Mouse (Mus musculus) liver, postnatal 0 days (tissue): Measurements from ENCODE around the gene Ccdc14. TPM values are rescaled to one million over a fixed set of nuclear protein-coding genes. Genes with fewer than 3 reads are reported as not detected.

Source experiments
- ATAC-seq: fragments of 200-750 bp; cut with Nextera tagmentation; 2 replicates; pipeline ENCODE4 v1.8.0; 2017; ENCODE audit warnings: mild to moderate bottlenecking, moderate library complexity
- DNase-seq: peaks from one replicate; pipeline ENCODE4 v3.0.0-alpha.2; 2016
- H3K27ac ChIP-seq: fragments of 300-500 bp; sonication (generic); 2 replicates; pipeline ENCODE4 v1.5.1; 2014; ENCODE audit warnings: antibody characterized with exemption, moderate library complexity, mild to moderate bottlenecking, low read depth
- H3K27me3 ChIP-seq: fragments of 300-500 bp; sonication (generic); 2 replicates; pipeline ENCODE4 v1.6.1; 2014; ENCODE audit warnings: low read length, control low read depth, mixed read lengths; ENCODE audit not compliant: insufficient read depth
- H3K36me3 ChIP-seq: fragments of 300-500 bp; sonication (generic); replicated peaks from 2 replicates; pipeline ENCODE4 v1.6.1; 2014; ENCODE audit warnings: mild to moderate bottlenecking, control low read depth, low read length, moderate library complexity, mixed read lengths; ENCODE audit not compliant: insufficient read depth
- H3K4me1 ChIP-seq: fragments of 300-500 bp; sonication (generic); 2 replicates; pipeline ENCODE4 v1.6.1; 2014; ENCODE audit warnings: antibody characterized with exemption, mild to moderate bottlenecking, control low read depth; ENCODE audit not compliant: insufficient read depth
- H3K4me2 ChIP-seq: fragments of 300-500 bp; sonication (generic); 2 replicates; pipeline ENCODE4 v1.6.1; 2014; ENCODE audit warnings: low read depth, mild to moderate bottlenecking, low read length, moderate library complexity, mixed read lengths
- H3K4me3 ChIP-seq: fragments of 300-500 bp; sonication (generic); 2 replicates; pipeline ENCODE4 v1.5.1; 2014; ENCODE audit warnings: low read depth, low read length
- H3K9ac ChIP-seq: fragments of 300-500 bp; sonication (generic); replicated peaks from 2 replicates; pipeline ENCODE4 v1.6.1; 2014; ENCODE audit warnings: mild to moderate bottlenecking, moderate library complexity
- H3K9me3 ChIP-seq: fragments of 300-500 bp; sonication (generic); 2 replicates; pipeline ENCODE4 v1.6.1; 2016; ENCODE audit warnings: mild to moderate bottlenecking, control low read depth, low read length, mixed read lengths
- CTCF ChIP-seq: sonication (generic); IDR thresholded peaks from 2 replicates; pipeline ENCODE4 v1.5.1; 2016; ENCODE audit warnings: antibody characterized with exemption, low read depth
- EP300 ChIP-seq: IDR thresholded peaks from 2 replicates; pipeline ENCODE4 v1.6.1; 2016; ENCODE audit warnings: antibody characterized with exemption, low read depth, mild to moderate bottlenecking
- WGBS: fragments of 180-500 bp; shearing (Covaris S2); extraction: QIAGEN DNeasy Blood & Tissue Kit; methylation state at CpG from one replicate; pipeline ENCODE4 v1.1.7; 2014; ENCODE audit not compliant: insufficient replicate concordance; 5-methylcytosine and 5-hydroxymethylcytosine counted together
- polyA plus RNA-seq: library from polyadenylated mRNA; unstranded; fragments of >200 nt; fragmentation: Nextera tagmentation; extraction: Ambion mirVana; gene quantifications from 2 replicates; pipeline ENCODE4 v1.2.1, GENCODE M21; 2015

Gene Ccdc14
- polyA plus RNA-seq, 1 experiment from 2014 or later: 1.3 TPM

DNA sequence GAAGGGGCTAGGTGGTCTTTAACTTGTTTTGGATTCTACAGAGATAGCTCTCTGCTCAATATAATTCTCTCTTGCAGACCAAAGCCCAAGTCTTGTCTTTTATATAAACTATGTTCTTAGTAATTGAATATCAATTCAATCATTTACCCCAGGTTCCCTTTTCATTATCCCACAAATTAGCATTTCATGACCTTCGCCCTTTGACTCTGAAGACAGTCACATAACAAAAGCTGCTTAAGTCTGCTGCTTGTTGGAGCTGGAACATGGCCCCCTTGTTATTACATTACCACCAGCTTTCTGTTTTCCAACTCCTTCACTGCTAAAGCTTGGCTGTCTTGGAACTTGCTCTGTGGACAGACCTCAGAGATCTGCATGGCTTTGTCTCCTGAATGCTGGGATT is 39.0 kb downstream of the Ccdc14 start:
- no peaks in the 10 kb centered on the region for H3K4me1 ChIP-seq
- no peak overlapping the region for H3K4me3 ChIP-seq
- H3K9me3 ChIP-seq: no peaks in the 10 kb centered on the region
- H3K36me3 ChIP-seq: no peaks in the 10 kb centered on the region
- DNase-seq (no peak), ATAC-seq (no peak)
- H3K27me3 ChIP-seq: no peaks in the 10 kb centered on the region
- TF ChIP-seq EP300: no peak
- TF ChIP-seq CTCF: no peak
- 62% methylated on average over 1 of the region's 1 CpGs for WGBS
- H3K27ac ChIP-seq: no peak overlapping the region
- no peak overlapping the region for H3K9ac ChIP-seq
- no peak overlapping the region for H3K4me2 ChIP-seq

DNA sequence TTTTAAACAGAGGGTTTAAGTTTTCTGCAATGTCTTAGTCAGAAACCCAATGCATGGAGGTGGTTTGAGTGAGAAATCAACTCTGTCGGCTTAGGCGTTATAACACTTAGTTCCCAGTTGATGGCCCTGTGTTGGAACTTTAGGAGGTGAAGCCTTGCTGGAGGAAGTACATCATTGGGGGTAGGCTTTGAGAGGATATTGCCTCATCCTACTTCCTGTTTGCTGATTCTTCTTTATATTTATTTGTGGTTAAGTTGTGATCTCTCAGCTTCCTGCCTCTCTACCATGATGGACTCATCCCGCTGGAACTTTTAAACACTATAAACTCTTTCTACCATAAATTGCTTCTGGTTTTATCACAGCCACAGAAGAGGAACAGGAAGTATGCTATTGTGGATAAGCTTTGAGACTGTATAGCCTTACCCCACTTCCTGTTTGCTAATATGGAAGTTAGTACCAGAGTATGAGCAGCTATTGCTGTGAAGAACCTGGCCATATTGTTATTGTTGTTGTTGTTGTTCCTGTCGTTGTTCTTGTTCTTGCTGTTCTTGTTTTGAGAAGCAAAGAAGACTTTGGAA is 48.3 kb downstream of the Ccdc14 start:
- no peak overlapping the region for H3K9ac ChIP-seq
- WGBS: 59% methylated on average over 4 of the region's 4 CpGs
- H3K27me3 ChIP-seq: peaks cover 3% of the 10 kb centered on the region; the same call in 1 of the 2 replicates
- H3K9me3 ChIP-seq: no peaks in the 10 kb centered on the region
- TF ChIP-seq CTCF: no peak
- TF ChIP-seq EP300: no peak
- no peaks in the 10 kb centered on the region for H3K4me1 ChIP-seq
- no peak overlapping the region for H3K4me3 ChIP-seq
- no peak for ATAC-seq
- no peak for DNase-seq
- no peak overlapping the region for H3K27ac ChIP-seq
- H3K36me3 ChIP-seq: no peaks in the 10 kb centered on the region
- no peak overlapping the region for H3K4me2 ChIP-seq

DNA sequence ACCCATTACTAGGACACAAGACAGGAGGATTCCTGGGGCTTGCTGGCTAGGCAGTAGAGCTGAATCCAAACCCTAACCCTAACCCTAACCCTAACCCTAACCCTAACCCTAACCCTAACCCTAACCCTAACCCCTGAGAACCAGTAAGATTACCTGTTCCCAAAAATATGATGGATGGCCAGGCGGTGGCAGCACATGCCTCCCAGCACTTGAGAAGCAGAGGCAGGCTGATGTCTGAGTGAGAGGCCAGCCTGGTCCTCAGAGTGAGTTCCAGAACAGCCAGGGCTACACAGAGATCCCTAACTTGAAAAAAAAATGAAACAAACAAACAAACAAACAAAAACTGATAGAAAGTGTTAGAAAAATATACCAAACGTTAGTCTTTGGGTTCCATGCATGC is 52.5 kb downstream of the Ccdc14 start:
- WGBS: 57% methylated on average over 2 of the region's 2 CpGs

DNA sequence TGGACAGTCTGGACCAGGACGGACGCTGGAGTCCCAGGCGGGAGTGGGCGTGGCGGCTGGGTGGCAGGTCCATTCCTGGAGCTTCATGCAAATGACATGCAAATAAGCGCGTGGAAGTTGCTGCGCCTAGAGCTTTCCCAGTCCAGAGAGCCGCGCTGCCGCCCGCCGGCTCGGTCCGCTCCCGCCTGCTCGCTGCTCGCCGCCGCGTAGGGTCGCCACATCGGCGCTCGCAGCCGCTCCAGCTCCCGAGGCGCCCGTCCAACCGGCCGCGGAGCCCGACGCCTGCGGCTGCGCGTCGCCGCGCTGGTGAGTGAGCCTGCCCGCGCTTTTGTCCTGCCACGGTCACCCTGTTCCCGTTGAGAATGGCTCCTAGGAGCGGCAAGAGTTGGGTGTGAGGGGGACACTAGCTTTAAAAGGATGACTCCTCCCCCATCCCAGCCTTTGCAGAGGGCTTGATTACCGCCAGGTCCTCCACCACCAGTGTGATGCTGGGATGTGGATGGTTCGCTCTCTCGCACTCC is 54.7 kb downstream of the Ccdc14 start, which contains the start of gene Mylk:
Mylk (plus strand) TSS at position 146 of the 521 bp plus-strand sequence.
- Histone ChIP-seq H3K27ac (no peak within 1 kb of the TSS), H3K4me3 (peak within 1 kb of the TSS; percentile 43), H3K9me3 (no peaks in the 10 kb centered on the region), H3K4me1 (peaks cover 7% of the 10 kb centered on the region; the same call in 1 of the 2 replicates), H3K9ac (peak within 1 kb of the TSS; percentile 37; the same call in 1 of the 2 replicates), H3K27me3 (peaks cover 8% of the 10 kb centered on the region), H3K4me2 (peak within 1 kb of the TSS; percentile 73), H3K36me3 (no peaks in the 10 kb centered on the region)
- DNase-seq (peak; percentile 88), ATAC-seq (peak; percentile 95)
- TF ChIP-seq EP300: no peak
- no peak for TF ChIP-seq CTCF
- WGBS: under 1% methylated on average over 47 of the region's 48 CpGs

More for the DNA sequence above, 52.5 kb downstream of the Ccdc14 start:
- ATAC-seq (no peak), DNase-seq (no peak)
- Histone ChIP-seq H3K4me2 (no peak overlapping the region), H3K9ac (no peak overlapping the region), H3K4me1 (peaks cover 3% of the 10 kb centered on the region; the same call in 1 of the 2 replicates), H3K36me3 (no peaks in the 10 kb centered on the region), H3K9me3 (no peaks in the 10 kb centered on the region), H3K4me3 (no peak overlapping the region), H3K27ac (no peak overlapping the region), H3K27me3 (peaks cover 8% of the 10 kb centered on the region)
- no peak for TF ChIP-seq EP300
- TF ChIP-seq CTCF: peak; percentile 37

DNA sequence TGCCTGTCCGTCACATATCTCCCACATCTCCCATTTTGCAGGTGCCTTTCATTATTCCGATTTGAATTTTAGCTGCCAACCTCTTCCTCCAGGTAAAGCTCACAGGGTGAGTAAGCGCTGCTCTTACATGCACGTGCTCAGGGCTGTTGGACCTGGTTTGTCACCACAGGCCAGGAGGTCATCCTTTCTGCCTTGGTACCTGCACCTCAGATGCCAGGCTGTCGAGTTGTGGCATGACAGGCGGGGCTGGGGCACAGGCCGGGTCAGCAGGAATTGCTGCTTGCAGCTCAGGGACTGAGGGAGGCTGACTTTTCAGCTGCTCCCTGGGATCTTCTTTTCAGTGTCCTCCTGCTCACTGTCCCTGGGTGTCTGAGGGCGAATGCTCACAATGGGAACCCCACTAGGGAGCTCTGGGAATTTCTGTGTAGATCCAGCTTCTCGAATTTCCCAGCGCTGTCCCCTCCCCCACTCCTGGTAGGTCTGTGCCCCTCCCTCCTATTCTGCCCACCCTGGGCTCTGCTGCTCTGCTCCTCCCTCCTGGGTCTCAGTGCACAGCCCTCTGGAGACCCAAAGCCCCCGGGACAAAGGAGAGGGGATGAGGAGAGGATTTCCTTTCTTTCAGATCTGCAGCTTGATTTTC is 57.8 kb downstream of the Ccdc14 start:
- TF ChIP-seq CTCF: no peak
- TF ChIP-seq EP300: no peak

DNA sequence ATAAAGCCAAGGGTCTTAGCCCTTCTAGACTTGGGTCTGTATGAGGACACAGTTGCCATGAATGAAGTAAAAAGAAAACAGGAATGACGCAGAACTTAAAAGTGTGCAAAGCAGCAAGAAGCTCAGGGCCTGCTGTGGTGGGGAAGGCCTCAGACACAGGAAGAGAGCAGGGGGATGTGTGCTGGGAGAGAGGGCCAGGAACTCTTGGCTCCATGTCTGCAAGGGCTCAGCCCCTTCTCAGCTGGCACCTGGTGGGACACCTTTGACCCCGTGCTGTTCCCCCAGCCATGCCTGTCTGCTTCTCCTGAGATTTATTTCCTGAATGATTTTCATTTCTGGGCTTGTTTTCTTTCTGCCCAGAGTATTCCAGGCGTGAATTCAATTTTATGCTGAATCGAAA is 59.1 kb downstream of the Ccdc14 start:
- ATAC-seq: no peak
- H3K4me2 ChIP-seq: no peak overlapping the region
- H3K27me3 ChIP-seq: peaks cover 5% of the 10 kb centered on the region; the same call in 1 of the 2 replicates
- TF ChIP-seq CTCF (no peak), EP300 (no peak)
- no peak overlapping the region for H3K9ac ChIP-seq
- no peaks in the 10 kb centered on the region for H3K36me3 ChIP-seq
- WGBS: 77% methylated on average over 4 of the region's 4 CpGs
- H3K9me3 ChIP-seq: no peaks in the 10 kb centered on the region
- no peak overlapping the region for H3K4me3 ChIP-seq
- peaks cover 12% of the 10 kb centered on the region; the same call in 1 of the 2 replicates for H3K4me1 ChIP-seq
- no peak for DNase-seq
- no peak overlapping the region for H3K27ac ChIP-seq

More for the DNA sequence above, 57.8 kb downstream of the Ccdc14 start:
- peaks cover 12% of the 10 kb centered on the region; the same call in 1 of the 2 replicates for H3K4me1 ChIP-seq
- H3K4me3 ChIP-seq: no peak overlapping the region
- no peaks in the 10 kb centered on the region for H3K36me3 ChIP-seq
- WGBS: 49% methylated on average over 11 of the region's 11 CpGs
- no peak for DNase-seq
- no peak for ATAC-seq
- no peak overlapping the region for H3K27ac ChIP-seq
- H3K4me2 ChIP-seq: no peak overlapping the region
- no peak overlapping the region for H3K9ac ChIP-seq
- H3K27me3 ChIP-seq: peaks cover 8% of the 10 kb centered on the region
- H3K9me3 ChIP-seq: no peaks in the 10 kb centered on the region
